Mouse (Mus musculus) testis, adult 2 months (tissue): Measurements from ENCODE around the gene Cep63. TPM values are rescaled to one million over a fixed set of nuclear protein-coding genes. Genes with fewer than 3 reads are reported as not detected.

Experiments
- H3K27ac ChIP-seq: fragments of 200-500 bp; 2 replicates; pipeline ENCODE4 v1.5.1; 2012; ENCODE audit warnings: low read depth, low read length; ENCODE audit not compliant: control insufficient read depth, insufficient read depth
- H3K27me3 ChIP-seq: fragments of 200-500 bp; 2 replicates; pipeline ENCODE4 v1.6.1; 2012; ENCODE audit warnings: mild to moderate bottlenecking, low read length, moderate library complexity; ENCODE audit not compliant: control insufficient read depth, insufficient read depth
- H3K36me3 ChIP-seq: fragments of 200-500 bp; 2 replicates; pipeline ENCODE4 v1.6.1; 2012; ENCODE audit warnings: mild to moderate bottlenecking, low read length; ENCODE audit not compliant: control insufficient read depth, insufficient read depth
- H3K4me1 ChIP-seq: fragments of 200-500 bp; 2 replicates; pipeline ENCODE4 v1.6.1; 2012; ENCODE audit warnings: low read length; ENCODE audit not compliant: control insufficient read depth, insufficient read depth
- H3K4me3 ChIP-seq: fragments of 200-500 bp; 2 replicates; pipeline ENCODE4 v1.5.1; 2012; ENCODE audit warnings: low read depth, mild to moderate bottlenecking, low read length, moderate library complexity, mixed read lengths; ENCODE audit not compliant: control insufficient read depth
- CTCF ChIP-seq: fragments of 200-500 bp; IDR thresholded peaks from 2 replicates; pipeline ENCODE4 v1.5.1; 2012; ENCODE audit warnings: low read depth, mild to moderate bottlenecking, inconsistent platforms, low read length, moderate library complexity; ENCODE audit not compliant: control insufficient read depth, insufficient read depth, insufficient replicate concordance
- POLR2A ChIP-seq: fragments of 200-500 bp; IDR thresholded peaks from 2 replicates; pipeline ENCODE4 v1.6.1; 2012; ENCODE audit warnings: low read depth, mild to moderate bottlenecking, inconsistent platforms, low read length, moderate library complexity; ENCODE audit not compliant: control insufficient read depth
- polyA plus RNA-seq: library from polyadenylated mRNA; depleted of rRNA; stranded (reverse); fragments of >200 nt; gene quantifications from 2 replicates; pipeline ENCODE4 v1.2.3, GENCODE M21; 2012

Cep63 gene
- polyA plus RNA-seq, 1 experiment, result 187 TPM

- Histone ChIP-seq H3K4me3 (no peak overlapping the region), H3K27ac (peak overlapping the region; percentile 24; the same call in 1 of the 2 replicates), H3K27me3 (no peaks in the 10 kb centered on the region), H3K36me3 (no peaks in the 10 kb centered on the region; the same call in 1 of the 2 replicates), H3K4me1 (peaks cover 11% of the 10 kb centered on the region)
- peak; percentile 21; the same call in 1 of the 2 replicates for TF ChIP-seq CTCF
- TF ChIP-seq POLR2A, result no peak
Measured at GRCm38 (mm10) chr9:102622192-102622857, 4.0 kb downstream of the Cep63 start.

GRCm38 (mm10) chr9:102621385-102621784 lies 4.9 kb downstream of the Cep63 start:
- H3K27ac ChIP-seq, result no peak overlapping the region
- no peaks in the 10 kb centered on the region; the same call in 1 of the 2 replicates for H3K36me3 ChIP-seq
- TF ChIP-seq CTCF (no peak), POLR2A (no peak)
- no peaks in the 10 kb centered on the region for H3K27me3 ChIP-seq
- H3K4me1 ChIP-seq, result peaks cover 6% of the 10 kb centered on the region
- no peak overlapping the region for H3K4me3 ChIP-seq

- Histone ChIP-seq H3K27me3 (no peaks in the 10 kb centered on the region), H3K36me3 (peaks cover 3% of the 10 kb centered on the region), H3K4me1 (no peaks in the 10 kb centered on the region; the same call in 1 of the 2 replicates), H3K4me3 (no peak overlapping the region), H3K27ac (no peak overlapping the region)
- TF ChIP-seq POLR2A, result no peak
- TF ChIP-seq CTCF, result no peak
Measured at GRCm38 (mm10) chr9:102616267-102616666, 10.1 kb downstream of the Cep63 start.

GRCm38 (mm10) chr9:102615071-102615470 lies 11.3 kb downstream of the Cep63 start:
- Histone ChIP-seq H3K27ac (no peak overlapping the region), H3K27me3 (no peaks in the 10 kb centered on the region), H3K36me3 (peaks cover 3% of the 10 kb centered on the region), H3K4me1 (no peaks in the 10 kb centered on the region; the same call in 1 of the 2 replicates), H3K4me3 (no peak overlapping the region)
- TF ChIP-seq POLR2A (no peak), CTCF (no peak)

GRCm38 (mm10) chr9:102609221-102609620 lies 17.1 kb downstream of the Cep63 start:
- Histone ChIP-seq H3K36me3 (peaks cover 5% of the 10 kb centered on the region), H3K27me3 (no peaks in the 10 kb centered on the region), H3K4me3 (no peak overlapping the region), H3K4me1 (no peaks in the 10 kb centered on the region), H3K27ac (no peak overlapping the region)
- no peak for TF ChIP-seq CTCF
- TF ChIP-seq POLR2A, result no peak

- H3K36me3 ChIP-seq, result peaks cover 3% of the 10 kb centered on the region
- H3K27ac ChIP-seq, result no peak overlapping the region
- TF ChIP-seq CTCF, result no peak
- no peak for TF ChIP-seq POLR2A
Measured at GRCm38 (mm10) chr9:102607471-102607870, 18.9 kb downstream of the Cep63 start.

GRCm38 (mm10) chr9:102605162-102605561 lies 21.2 kb downstream of the Cep63 start:
- TF ChIP-seq POLR2A, result no peak
- TF ChIP-seq CTCF, result no peak
- no peak overlapping the region for H3K27ac ChIP-seq
- H3K4me3 ChIP-seq, result no peak overlapping the region
- H3K27me3 ChIP-seq, result no peaks in the 10 kb centered on the region
- H3K36me3 ChIP-seq, result peaks cover 3% of the 10 kb centered on the region
- no peaks in the 10 kb centered on the region for H3K4me1 ChIP-seq

More at GRCm38 (mm10) chr9:102607471-102607870, 18.9 kb downstream of the Cep63 start:
- Histone ChIP-seq H3K4me1 (no peaks in the 10 kb centered on the region), H3K27me3 (no peaks in the 10 kb centered on the region), H3K4me3 (no peak overlapping the region)

GRCm38 (mm10) chr9:102601666-102602065 lies 24.7 kb downstream of the Cep63 start:
- Histone ChIP-seq H3K4me1 (no peaks in the 10 kb centered on the region), H3K36me3 (peaks cover 2% of the 10 kb centered on the region), H3K27me3 (no peaks in the 10 kb centered on the region), H3K4me3 (no peak overlapping the region), H3K27ac (no peak overlapping the region)
- TF ChIP-seq POLR2A (no peak), CTCF (no peak)
